Mouse (Mus musculus): ENCODE measurements around the gene Setd7. TPM values are rescaled to one million over a fixed set of nuclear protein-coding genes. Genes with fewer than 3 reads are reported as not detected.

The Setd7 gene
- 14.5 and 18.9 TPM in 2 replicates for polyA plus RNA-seq (2012; rRNA removed)

GRCm38 (mm10) chr3:51560511-51561108 is at the start of gene Setd7:
Gene Setd7, minus strand, starts transcription at chr3:51560879.

DNA sequence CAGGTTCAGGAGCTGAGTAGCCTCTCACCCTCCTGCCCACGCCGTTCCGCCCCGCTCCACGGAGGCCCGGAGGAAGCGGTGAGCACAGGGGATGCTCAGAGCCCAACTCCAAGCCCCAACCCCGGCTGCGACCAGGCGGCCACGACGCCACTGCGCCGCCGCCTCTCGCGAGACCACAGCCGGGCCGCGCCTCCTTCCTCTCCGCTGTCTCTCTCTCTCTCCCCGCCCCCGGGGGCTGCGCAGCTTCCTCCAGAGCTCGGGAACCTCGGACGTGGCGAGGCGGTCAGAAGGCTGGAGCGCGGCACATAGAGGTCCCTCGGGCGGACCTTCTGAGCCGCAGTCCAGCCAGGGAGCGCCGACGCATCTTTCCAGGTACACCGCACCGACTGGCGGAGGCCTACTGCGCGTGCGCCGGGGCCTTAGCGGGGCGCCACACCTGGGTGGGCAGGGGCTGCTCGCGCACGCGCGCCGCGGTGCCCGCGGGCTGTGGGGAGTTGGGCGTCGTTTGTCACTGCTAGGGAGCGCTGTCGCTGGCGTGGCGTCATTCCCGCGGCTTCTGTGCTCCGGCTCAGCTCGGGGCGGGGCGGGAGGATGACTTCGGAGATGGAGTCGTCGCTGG is 76.8 kb downstream of the Setd7 start, which contains the start of gene Rab33b:
TSS of gene Rab33b (plus strand) at position 180 of the 619 bp plus-strand sequence.

Other genes starting within 250 kb of the Setd7 start
- 57.3 and 64.5 TPM in 2 replicates for gene Elf2, start 220.2 kb downstream of the Setd7 start, polyA plus RNA-seq (2012; rRNA removed)
- gene Mgarp, start 164.1 kb downstream of the Setd7 start, polyA plus RNA-seq (2012; rRNA removed), result 6.2 and 11.1 TPM in 2 replicates
- 138 and 321 TPM in 2 replicates for gene Ndufc1, start 151.9 kb downstream of the Setd7 start, polyA plus RNA-seq (2012; rRNA removed)
- gene Naa15, start 145.7 kb downstream of the Setd7 start, polyA plus RNA-seq (2012; rRNA removed), result 44.9 and 65.9 TPM in 2 replicates
- gene Rab33b, start 77.0 kb downstream of the Setd7 start, polyA plus RNA-seq (2012; rRNA removed), result 8.9 and 11.5 TPM in 2 replicates
- gene Mgst2, start 99.5 kb upstream of the Setd7 start, polyA plus RNA-seq (2012; rRNA removed), result 0.48 and 0.80 TPM in 2 replicates

Data from central nervous system, embryonic 11.5 days (tissue).